Mouse (Mus musculus): ENCODE results near the gene Rundc3a.
"Not testable (repeated sequence)": the region's sequence is repeated elsewhere in the genome, so short reads cannot be mapped to it uniquely, and the experiment has no call there.

Rundc3a gene

GRCm38 (mm10) chr11:102410345-102410744 lies 17.1 kb downstream of the Rundc3a start:
- DNase-seq: not testable (repeated sequence)

DNA sequence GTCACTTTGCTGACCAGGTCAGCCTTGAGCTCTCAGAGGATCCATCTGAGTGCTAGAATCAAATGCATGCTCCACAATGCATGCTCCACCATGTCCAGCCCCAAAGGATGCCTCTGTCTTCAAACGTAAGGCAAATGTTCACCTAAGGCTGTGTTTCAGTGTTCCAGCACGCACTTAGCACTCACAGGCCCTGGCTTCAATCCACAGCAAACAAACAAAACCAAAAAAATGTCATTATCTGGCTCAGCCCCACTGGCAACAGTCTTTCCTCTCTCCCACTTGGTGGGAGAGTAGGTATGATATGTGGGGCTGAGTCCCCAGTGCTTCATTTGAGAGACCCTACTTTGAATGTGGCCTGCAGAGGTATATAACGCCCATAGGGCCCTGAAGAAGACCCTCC lies 17.9 kb downstream of the Rundc3a start:
- no peak for DNase-seq

DNA sequence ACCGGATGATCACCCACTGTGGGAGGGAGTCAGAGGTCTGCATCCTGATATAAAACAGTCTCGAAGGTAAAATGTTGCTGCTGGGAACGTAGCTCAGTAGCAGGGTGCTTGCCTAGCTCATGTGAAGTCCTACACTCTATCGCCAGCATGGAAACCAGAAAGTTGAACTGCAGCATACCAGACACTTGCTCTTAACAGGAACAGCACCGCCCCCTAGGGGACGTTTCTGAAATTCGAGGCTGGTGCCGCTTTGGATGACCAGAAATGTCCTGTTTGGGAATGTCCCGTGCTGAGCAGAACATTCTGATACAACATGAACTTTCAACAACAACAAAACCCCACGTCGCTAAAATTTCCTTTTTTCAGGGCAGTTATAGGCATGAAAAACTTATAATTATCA lies 18.5 kb downstream of the Rundc3a start:
- peak; percentile 97 for DNase-seq

- peak; percentile 85 for DNase-seq
These were observed 19.9 kb downstream of the Rundc3a start for GRCm38 (mm10) chr11:102413059-102413458.

DNA sequence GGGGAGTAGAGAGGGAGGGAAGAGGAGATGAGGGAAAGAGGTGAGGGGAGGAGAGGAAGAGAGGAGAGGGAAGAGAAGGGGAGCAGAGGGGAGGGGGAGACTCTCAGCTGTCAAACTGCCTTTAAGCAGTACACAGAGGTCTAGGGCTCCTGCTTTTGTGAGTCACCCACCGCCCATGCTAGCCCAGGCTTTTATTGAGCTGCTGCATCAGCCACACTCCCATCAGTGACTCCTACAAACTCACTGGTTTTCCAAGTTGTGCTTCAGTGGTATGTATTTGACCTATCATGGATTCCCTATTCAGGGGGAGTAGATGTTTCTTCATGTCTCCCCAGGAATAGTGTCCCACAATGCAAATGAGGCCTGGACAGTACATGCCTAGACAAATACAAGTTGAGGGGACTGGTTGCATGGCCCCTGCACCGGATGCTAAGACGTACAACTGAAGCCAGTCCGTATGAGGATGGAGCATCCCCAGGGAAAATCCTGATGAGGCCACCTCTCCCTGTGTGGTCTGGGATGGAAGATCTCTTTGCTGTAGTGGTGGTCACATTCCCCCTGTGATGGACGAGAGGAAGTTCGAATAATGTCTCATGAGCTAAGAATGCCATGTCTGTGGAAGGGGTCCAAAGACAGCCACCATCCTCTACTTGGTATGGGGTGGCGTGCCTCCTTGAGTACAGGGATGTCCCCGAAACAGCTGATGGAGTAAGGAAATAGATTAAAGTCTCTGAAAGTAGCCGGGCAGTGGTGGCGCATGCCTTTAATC lies 22.0 kb downstream of the Rundc3a start:
- peak; percentile 84 for DNase-seq

DNA sequence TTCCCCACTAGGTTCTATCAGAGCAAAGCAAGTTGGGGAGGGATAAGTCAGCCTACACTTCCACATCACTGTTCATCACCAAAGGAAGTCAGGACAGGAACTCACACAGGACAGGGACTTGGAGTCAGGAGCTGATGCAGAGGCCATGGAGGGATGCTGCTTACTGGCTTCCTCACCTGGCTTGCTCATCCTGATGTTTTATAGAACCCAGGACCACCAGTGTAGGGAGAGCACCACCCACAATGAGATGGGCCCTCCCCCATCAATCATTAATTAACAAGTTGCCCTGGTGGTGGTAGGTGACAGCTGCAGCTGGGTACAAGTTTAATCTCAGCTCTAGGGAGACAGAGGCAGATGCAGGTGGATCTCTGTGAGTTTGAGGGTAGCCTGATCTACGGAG lies 24.0 kb downstream of the Rundc3a start:
- peak; percentile 72 for DNase-seq

- DNase-seq: peak; percentile 88
These were observed 25.7 kb downstream of the Rundc3a start for GRCm38 (mm10) chr11:102418887-102419286.

DNA sequence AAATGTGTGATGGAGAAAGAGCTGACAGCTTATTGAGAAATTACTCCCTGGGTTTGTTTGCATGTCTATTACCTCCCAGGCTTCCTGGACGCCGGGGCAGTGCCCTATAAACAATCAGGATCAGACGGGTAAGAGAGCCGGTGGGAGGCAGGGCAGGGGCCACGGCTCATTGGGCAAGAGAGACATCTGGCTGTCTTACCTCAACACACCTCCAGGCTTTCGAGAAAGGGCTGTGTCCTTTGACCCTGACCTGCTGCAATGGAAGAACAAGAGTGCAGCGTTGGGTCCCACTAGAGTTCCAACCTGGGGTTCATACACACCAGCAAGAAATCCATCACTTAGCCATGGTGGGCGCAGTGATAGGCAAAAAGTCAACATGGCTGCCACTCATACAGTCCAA lies 28.4 kb downstream of the Rundc3a start:
- peak; percentile 83 for DNase-seq

DNA sequence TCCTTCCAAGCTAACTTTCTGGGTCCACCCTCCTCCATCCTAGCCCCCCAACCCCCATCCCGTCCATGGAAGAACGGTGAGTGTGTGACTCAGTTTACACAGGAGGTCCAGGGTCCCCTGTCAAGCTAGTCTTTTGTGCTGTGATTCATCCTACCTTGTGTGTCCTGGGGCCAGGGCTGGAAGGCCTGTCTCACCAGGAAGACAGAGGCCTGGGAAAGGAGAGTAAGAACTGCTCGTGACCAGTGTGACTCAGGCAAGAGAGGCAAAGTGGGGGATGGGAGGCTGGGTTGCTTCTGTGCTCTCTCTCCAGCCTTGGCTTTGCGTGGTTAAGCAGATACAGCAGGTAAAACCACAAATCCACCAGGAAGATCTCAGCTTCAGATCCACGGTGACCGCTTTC lies 31.5 kb downstream of the Rundc3a start:
- DNase-seq: peak; percentile 89

- DNase-seq: peak; percentile 94
These were observed 32.5 kb downstream of the Rundc3a start for GRCm38 (mm10) chr11:102425555-102426316.

GRCm38 (mm10) chr11:102428981-102429540 lies 35.9 kb downstream of the Rundc3a start:
- peak; percentile 94 for DNase-seq

DNA sequence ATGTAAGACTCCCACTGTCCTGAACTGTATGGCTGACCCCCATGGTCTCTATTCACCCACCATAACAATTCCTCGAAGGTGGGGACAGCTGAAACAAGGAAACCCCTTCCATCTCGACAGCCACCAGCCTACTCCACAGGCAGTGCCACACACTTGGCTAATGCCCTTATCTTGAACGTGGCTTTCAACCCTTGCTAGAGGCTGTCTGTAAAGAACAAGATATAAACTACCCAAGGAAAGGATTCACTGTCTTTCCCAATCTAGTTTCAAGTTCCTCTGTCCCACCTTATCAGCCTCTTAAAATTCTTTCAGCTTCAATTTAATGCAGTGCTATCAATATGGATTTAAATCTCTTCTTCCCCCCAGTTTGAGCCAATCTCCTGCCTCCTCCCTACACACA lies 36.3 kb downstream of the Rundc3a start:
- peak; percentile 90 for DNase-seq

DNA sequence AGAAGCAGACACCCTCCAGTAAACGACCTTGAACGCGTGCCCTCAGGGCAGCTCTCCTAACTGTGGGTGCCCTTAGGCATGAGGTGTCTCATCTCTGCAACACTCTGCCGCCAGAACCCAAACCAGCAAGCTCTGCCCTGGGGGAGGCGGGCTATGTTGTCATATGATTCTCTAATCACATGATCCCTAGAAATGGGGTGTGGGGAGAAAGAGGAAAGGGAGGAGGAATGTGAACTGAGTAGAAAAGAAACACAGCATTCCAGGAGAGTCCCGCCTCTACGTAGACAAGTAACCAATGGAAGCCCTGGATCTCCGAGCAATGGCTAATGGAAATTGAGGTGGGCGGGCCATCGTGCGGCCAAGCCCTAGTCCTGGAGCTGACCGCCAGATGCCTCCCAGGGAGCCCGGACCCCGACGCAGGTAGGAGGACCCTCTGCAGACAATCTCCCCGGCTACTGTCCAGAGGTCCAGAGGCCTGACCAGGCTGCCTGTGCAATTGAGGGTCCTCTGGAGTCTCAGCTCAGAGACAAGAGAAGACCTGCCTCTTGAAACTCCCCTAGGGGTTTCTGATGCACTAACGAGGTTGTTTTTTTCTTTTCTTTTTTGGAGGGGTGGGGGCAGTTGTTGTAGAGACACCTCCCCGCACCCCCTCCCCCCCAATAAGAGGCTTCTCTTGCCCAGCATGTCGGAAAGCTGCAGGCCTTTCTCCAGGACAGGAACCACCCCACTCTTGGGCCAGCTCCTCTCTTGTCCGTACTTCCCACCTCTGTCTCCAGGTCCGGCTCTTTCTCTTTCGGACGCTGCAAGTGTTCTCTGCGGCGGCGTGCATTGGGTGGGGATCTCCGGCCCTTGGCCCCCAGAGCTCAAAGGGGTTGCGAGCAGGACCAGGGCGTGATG lies 37.2 kb downstream of the Rundc3a start, which contains the start of gene Grn:
Gene Grn (plus strand): TSS at position 195 of the 897 bp plus-strand sequence.
- peak; percentile 100 for DNase-seq

DNA sequence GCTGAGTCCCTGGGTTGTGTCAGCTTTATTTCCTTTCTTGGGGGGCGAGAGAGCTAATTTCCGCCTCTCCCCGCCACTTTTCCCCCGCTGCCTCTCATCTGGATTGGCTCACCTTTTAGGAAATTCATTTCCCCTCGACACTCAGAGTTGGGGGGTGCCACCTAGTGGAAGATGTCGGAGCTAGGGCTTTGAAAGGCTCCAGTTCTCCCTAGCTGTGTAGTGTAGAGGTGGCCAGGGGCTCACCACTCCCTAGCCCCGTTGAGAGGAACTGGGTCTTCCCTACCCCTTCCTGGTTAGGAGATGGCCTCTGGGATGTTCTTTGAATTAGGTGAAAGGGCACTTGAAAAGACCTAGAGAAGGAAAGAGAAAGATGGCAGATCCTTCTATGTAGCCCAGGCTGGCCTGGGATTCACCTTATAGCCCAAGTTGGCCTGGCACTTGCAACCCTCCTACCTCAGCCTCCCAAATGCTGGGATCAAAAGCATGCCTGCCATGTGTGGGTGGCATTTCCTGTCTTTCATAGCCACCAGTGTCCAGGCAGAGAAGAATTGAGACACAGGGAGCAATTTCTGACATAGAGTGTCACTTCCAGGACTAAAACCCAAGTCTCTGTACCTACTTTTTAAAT lies 37.9 kb downstream of the Rundc3a start:
- peak; percentile 98 for DNase-seq

- peak; percentile 92 for DNase-seq
These were observed 38.5 kb downstream of the Rundc3a start for GRCm38 (mm10) chr11:102431728-102432114.

DNA sequence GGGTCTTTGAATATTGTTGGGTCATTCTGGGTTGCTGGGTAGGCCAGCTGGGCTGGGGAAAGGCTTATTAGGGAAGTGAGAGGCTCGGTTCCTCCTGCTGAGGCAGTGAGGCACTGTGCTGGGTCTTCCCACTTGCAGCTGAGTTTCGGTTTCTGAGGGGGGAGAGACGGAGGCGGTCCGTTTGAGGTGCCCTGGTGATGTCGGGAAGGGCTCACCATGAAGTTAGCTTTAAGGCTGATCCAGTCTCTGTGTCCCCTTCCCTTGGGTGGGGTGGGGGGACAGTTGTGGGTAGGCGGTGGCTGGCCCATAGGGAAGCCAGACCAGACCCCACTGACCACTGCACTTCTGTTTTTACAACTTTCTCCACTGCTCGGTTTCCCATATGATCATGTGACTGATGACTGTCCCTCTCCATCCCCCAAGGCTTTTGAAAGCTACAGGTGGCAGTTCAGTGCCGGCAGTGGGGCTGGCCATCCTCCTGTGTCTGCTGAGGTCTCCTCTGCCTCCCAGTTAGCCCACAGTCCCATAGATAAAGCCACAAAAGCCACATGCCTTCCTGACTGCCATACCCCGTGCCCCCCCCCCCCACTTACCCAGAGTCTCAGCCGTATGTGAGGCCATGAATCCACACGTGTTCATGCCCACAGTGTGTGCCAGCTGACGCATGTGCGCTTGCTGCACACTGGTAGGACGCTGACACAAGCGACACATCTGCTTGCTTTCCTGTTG lies 39.1 kb downstream of the Rundc3a start:
- DNase-seq: peak; percentile 98

- peak; percentile 99 for DNase-seq
These were observed 39.7 kb downstream of the Rundc3a start for GRCm38 (mm10) chr11:102432896-102433295.

DNA sequence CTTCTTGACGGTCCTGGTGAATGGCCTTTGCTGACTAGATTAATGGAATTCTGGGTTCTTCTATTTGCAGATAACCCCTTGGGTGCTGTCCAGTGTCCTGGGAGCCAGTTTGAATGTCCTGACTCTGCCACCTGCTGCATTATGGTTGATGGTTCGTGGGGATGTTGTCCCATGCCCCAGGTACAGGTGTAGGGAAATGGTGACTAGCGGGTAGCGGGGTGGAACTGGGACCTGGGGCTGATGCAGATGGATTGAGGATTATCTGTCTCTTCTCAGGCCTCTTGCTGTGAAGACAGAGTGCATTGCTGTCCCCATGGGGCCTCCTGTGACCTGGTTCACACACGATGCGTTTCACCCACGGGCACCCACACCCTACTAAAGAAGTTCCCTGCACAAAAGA lies 40.7 kb downstream of the Rundc3a start:
- peak; percentile 91 for DNase-seq

DNA sequence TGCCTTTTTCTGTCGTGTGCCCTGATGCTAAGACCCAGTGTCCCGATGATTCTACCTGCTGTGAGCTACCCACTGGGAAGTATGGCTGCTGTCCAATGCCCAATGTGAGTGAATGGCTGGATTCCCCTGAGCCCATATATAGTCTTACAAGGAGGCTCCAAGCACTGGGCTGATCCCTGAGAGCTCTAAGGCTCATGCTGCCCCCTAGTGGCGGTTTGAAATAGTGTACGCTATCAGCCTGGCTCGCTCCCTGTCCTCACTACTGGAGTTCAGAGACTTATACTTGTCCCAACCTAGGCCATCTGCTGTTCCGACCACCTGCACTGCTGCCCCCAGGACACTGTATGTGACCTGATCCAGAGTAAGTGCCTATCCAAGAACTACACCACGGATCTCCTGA lies 41.2 kb downstream of the Rundc3a start:
- DNase-seq: peak; percentile 98

DNA sequence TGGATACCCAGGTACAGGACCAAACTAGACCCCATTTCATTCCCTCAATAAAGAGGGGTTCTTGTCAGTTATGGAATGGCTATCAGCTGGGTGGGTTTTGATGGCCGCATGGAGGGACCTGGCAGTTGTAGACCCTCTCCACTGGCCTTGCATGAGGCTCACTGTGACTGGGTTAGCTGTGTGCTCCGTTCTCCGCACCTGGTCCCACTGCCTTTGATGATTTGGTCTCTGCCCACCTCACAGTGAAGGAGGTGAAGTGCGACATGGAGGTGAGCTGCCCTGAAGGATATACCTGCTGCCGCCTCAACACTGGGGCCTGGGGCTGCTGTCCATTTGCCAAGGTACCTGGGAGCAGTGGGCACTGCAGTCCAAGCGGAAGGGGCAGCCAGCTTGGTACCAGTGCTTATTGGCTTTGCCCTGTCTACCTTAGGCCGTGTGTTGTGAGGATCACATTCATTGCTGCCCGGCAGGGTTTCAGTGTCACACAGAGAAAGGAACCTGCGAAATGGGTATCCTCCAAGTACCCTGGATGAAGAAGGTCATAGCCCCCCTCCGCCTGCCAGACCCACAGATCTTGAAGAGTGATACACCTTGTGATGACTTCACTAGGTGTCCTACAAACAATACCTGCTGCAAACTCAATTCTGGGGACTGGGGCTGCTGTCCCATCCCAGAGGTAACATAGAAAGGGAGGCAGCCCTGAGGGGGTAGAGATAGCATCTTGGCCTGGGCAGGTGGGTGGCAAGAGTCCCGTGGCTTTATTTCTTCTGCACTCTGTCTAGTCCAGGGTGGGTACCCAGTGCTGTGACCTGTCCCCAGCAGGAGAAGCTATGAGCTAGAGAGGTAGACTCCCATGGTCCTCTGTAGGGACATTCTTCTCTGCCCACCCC lies 41.9 kb downstream of the Rundc3a start:
- DNase-seq: peak; percentile 92
